Mouse (Mus musculus): ENCODE measurements around the gene Itpkb. TPM values are rescaled to one million over a fixed set of nuclear protein-coding genes. Genes with fewer than 3 reads are reported as not detected.

Gene Itpkb
- polyA plus RNA-seq, 1 experiment from 2014 or later: 1.4 TPM

GRCm38 (mm10) chr1:180400691-180401455 lies 70.6 kb downstream of the Itpkb start:
- Histone ChIP-seq H3K27ac (ENCODE audit: low read length) (no peak overlapping the region), H3K9me3 (replicated peaks; ENCODE audit: control insufficient read depth, low read length) (no peaks in the 10 kb centered on the region), H3K27me3 (ENCODE audit: control insufficient read depth, insufficient read depth, low read depth, low read length) (no peaks in the 10 kb centered on the region), H3K36me3 (ENCODE audit: control insufficient read depth, insufficient read depth) (no peaks in the 10 kb centered on the region), H3K9ac (ENCODE audit: low read depth, low read length) (no peak overlapping the region), H3K4me3 (ENCODE audit: low read depth, low read length) (no peak overlapping the region), H3K4me2 (ENCODE audit: low read depth, low read length) (no peak overlapping the region), H3K4me1 (ENCODE audit: control insufficient read depth, low read depth, low read length) (peaks cover 5% of the 10 kb centered on the region; the same call in 1 of the 2 replicates)
- ATAC-seq (ENCODE audit: low read depth): no peak
- 32% methylated on average over 4 of the region's 4 CpGs for WGBS (ENCODE audit: insufficient replicate concordance)

- no peaks in the 10 kb centered on the region for H3K36me3 ChIP-seq (ENCODE audit: control insufficient read depth, insufficient read depth)
- H3K4me3 ChIP-seq (ENCODE audit: low read depth, low read length): no peak overlapping the region
- no peak overlapping the region for H3K4me2 ChIP-seq (ENCODE audit: low read depth, low read length)
- no peak overlapping the region for H3K9ac ChIP-seq (ENCODE audit: low read depth, low read length)
- WGBS (ENCODE audit: insufficient replicate concordance): 51% methylated on average over 6 of the region's 6 CpGs
- ATAC-seq (ENCODE audit: low read depth): no peak
- no peaks in the 10 kb centered on the region for H3K27me3 ChIP-seq (ENCODE audit: control insufficient read depth, insufficient read depth, low read depth, low read length)
- H3K9me3 ChIP-seq (replicated peaks; ENCODE audit: control insufficient read depth, low read length): no peaks in the 10 kb centered on the region
- peaks cover 5% of the 10 kb centered on the region; the same call in 1 of the 2 replicates for H3K4me1 ChIP-seq (ENCODE audit: control insufficient read depth, low read depth, low read length)
- H3K27ac ChIP-seq (ENCODE audit: low read length): no peak overlapping the region
Observed at GRCm38 (mm10) chr1:180401725-180402124, 71.4 kb downstream of the Itpkb start.

- H3K4me3 ChIP-seq (ENCODE audit: low read depth, low read length): no peak overlapping the region
- 62% methylated on average over 11 of the region's 11 CpGs for WGBS (ENCODE audit: insufficient replicate concordance)
- no peaks in the 10 kb centered on the region for H3K9me3 ChIP-seq (replicated peaks; ENCODE audit: control insufficient read depth, low read length)
- H3K27ac ChIP-seq (ENCODE audit: low read length): peak overlapping the region; percentile 38
- H3K4me1 ChIP-seq (ENCODE audit: control insufficient read depth, low read depth, low read length): peaks cover 7% of the 10 kb centered on the region
- no peak overlapping the region for H3K9ac ChIP-seq (ENCODE audit: low read depth, low read length)
- no peak for ATAC-seq (ENCODE audit: low read depth)
- H3K4me2 ChIP-seq (ENCODE audit: low read depth, low read length): no peak overlapping the region
- no peaks in the 10 kb centered on the region for H3K36me3 ChIP-seq (ENCODE audit: control insufficient read depth, insufficient read depth)
- H3K27me3 ChIP-seq (ENCODE audit: control insufficient read depth, insufficient read depth, low read depth, low read length): no peaks in the 10 kb centered on the region
Observed at GRCm38 (mm10) chr1:180402481-180403081, 72.3 kb downstream of the Itpkb start.

GRCm38 (mm10) chr1:180403357-180403693 lies 73.0 kb downstream of the Itpkb start:
- no peaks in the 10 kb centered on the region for H3K36me3 ChIP-seq (ENCODE audit: control insufficient read depth, insufficient read depth)
- H3K4me2 ChIP-seq (ENCODE audit: low read depth, low read length): no peak overlapping the region
- H3K4me1 ChIP-seq (ENCODE audit: control insufficient read depth, low read depth, low read length): peaks cover 7% of the 10 kb centered on the region
- no peaks in the 10 kb centered on the region for H3K27me3 ChIP-seq (ENCODE audit: control insufficient read depth, insufficient read depth, low read depth, low read length)
- no peak for ATAC-seq (ENCODE audit: low read depth)
- H3K9ac ChIP-seq (ENCODE audit: low read depth, low read length): no peak overlapping the region
- H3K4me3 ChIP-seq (ENCODE audit: low read depth, low read length): no peak overlapping the region
- H3K27ac ChIP-seq (ENCODE audit: low read length): peak overlapping the region; percentile 68
- H3K9me3 ChIP-seq (replicated peaks; ENCODE audit: control insufficient read depth, low read length): no peaks in the 10 kb centered on the region
- WGBS (ENCODE audit: insufficient replicate concordance): 47% methylated on average over 8 of the region's 8 CpGs

GRCm38 (mm10) chr1:180403694-180404606 lies 73.7 kb downstream of the Itpkb start:
- Histone ChIP-seq H3K4me2 (ENCODE audit: low read depth, low read length) (no peak overlapping the region; the same call in 1 of the 2 replicates), H3K9ac (ENCODE audit: low read depth, low read length) (no peak overlapping the region), H3K27me3 (ENCODE audit: control insufficient read depth, insufficient read depth, low read depth, low read length) (no peaks in the 10 kb centered on the region), H3K36me3 (ENCODE audit: control insufficient read depth, insufficient read depth) (no peaks in the 10 kb centered on the region), H3K4me3 (ENCODE audit: low read depth, low read length) (no peak overlapping the region), H3K4me1 (ENCODE audit: control insufficient read depth, low read depth, low read length) (peaks cover 7% of the 10 kb centered on the region), H3K9me3 (replicated peaks; ENCODE audit: control insufficient read depth, low read length) (no peaks in the 10 kb centered on the region), H3K27ac (ENCODE audit: low read length) (peak overlapping the region; percentile 68)
- ATAC-seq (ENCODE audit: low read depth): peak; percentile 48
- WGBS (ENCODE audit: insufficient replicate concordance): 17% methylated on average over 32 of the region's 32 CpGs

GRCm38 (mm10) chr1:180404706-180405105 lies 74.4 kb downstream of the Itpkb start:
- Histone ChIP-seq H3K4me3 (ENCODE audit: low read depth, low read length) (no peak overlapping the region), H3K4me1 (ENCODE audit: control insufficient read depth, low read depth, low read length) (peaks cover 10% of the 10 kb centered on the region), H3K4me2 (ENCODE audit: low read depth, low read length) (no peak overlapping the region), H3K9me3 (replicated peaks; ENCODE audit: control insufficient read depth, low read length) (no peaks in the 10 kb centered on the region), H3K27me3 (ENCODE audit: control insufficient read depth, insufficient read depth, low read depth, low read length) (no peaks in the 10 kb centered on the region), H3K36me3 (ENCODE audit: control insufficient read depth, insufficient read depth) (no peaks in the 10 kb centered on the region), H3K9ac (ENCODE audit: low read depth, low read length) (no peak overlapping the region), H3K27ac (ENCODE audit: low read length) (peak overlapping the region; percentile 56)
- ATAC-seq (ENCODE audit: low read depth): no peak
- 63% methylated on average over 3 of the region's 3 CpGs for whole genome bisulfite sequencing (ENCODE audit: insufficient replicate concordance)

- no peak overlapping the region for H3K4me2 ChIP-seq (ENCODE audit: low read depth, low read length)
Observed at GRCm38 (mm10) chr1:180405576-180406335, 75.5 kb downstream of the Itpkb start.

GRCm38 (mm10) chr1:180406336-180407035 lies 76.2 kb downstream of the Itpkb start:
- WGBS (ENCODE audit: insufficient replicate concordance): 62% methylated on average over 11 of the region's 11 CpGs
- Histone ChIP-seq H3K36me3 (ENCODE audit: control insufficient read depth, insufficient read depth) (no peaks in the 10 kb centered on the region), H3K27ac (ENCODE audit: low read length) (no peak overlapping the region), H3K9ac (ENCODE audit: low read depth, low read length) (no peak overlapping the region), H3K4me2 (ENCODE audit: low read depth, low read length) (no peak overlapping the region), H3K27me3 (ENCODE audit: control insufficient read depth, insufficient read depth, low read depth, low read length) (no peaks in the 10 kb centered on the region), H3K4me1 (ENCODE audit: control insufficient read depth, low read depth, low read length) (peaks cover 10% of the 10 kb centered on the region), H3K4me3 (ENCODE audit: low read depth, low read length) (no peak overlapping the region), H3K9me3 (replicated peaks; ENCODE audit: control insufficient read depth, low read length) (no peaks in the 10 kb centered on the region)
- no peak for ATAC-seq (ENCODE audit: low read depth)

More at GRCm38 (mm10) chr1:180405576-180406335, 75.5 kb downstream of the Itpkb start:
- ATAC-seq (ENCODE audit: low read depth): no peak
- WGBS (ENCODE audit: insufficient replicate concordance): 50% methylated on average over 9 of the region's 9 CpGs
- H3K4me1 ChIP-seq (ENCODE audit: control insufficient read depth, low read depth, low read length): peaks cover 10% of the 10 kb centered on the region
- no peak overlapping the region for H3K27ac ChIP-seq (ENCODE audit: low read length)
- no peak overlapping the region for H3K9ac ChIP-seq (ENCODE audit: low read depth, low read length)
- H3K36me3 ChIP-seq (ENCODE audit: control insufficient read depth, insufficient read depth): no peaks in the 10 kb centered on the region
- H3K27me3 ChIP-seq (ENCODE audit: control insufficient read depth, insufficient read depth, low read depth, low read length): no peaks in the 10 kb centered on the region
- no peak overlapping the region for H3K4me3 ChIP-seq (ENCODE audit: low read depth, low read length)
- H3K9me3 ChIP-seq (replicated peaks; ENCODE audit: control insufficient read depth, low read length): no peaks in the 10 kb centered on the region
